Mouse (Mus musculus): ENCODE results near the gene Asns.

The Asns gene

GRCm38 (mm10) chr6:7692884-7693585 is at the start of gene Asns:
Gene Asns (minus strand): TSS chr6:7693254.
- DNase-seq (ENCODE audit: low spot score) = peak; percentile 84

- no peak for DNase-seq (ENCODE audit: low spot score)
Measured at GRCm38 (mm10) chr6:7741721-7742120, 48.7 kb upstream of the Asns start.

GRCm38 (mm10) chr6:7737842-7738241 is 44.8 kb upstream of the Asns start:
- DNase-seq (ENCODE audit: low spot score) = no peak

GRCm38 (mm10) chr6:7732754-7733708 is 40.0 kb upstream of the Asns start:
- DNase-seq (ENCODE audit: low spot score) = peak; percentile 32

- DNase-seq (ENCODE audit: low spot score) = no peak
Measured at GRCm38 (mm10) chr6:7732097-7732496, 39.0 kb upstream of the Asns start.

GRCm38 (mm10) chr6:7729128-7729527 is 36.1 kb upstream of the Asns start:
- DNase-seq (ENCODE audit: low spot score) = no peak

- no peak for DNase-seq (ENCODE audit: low spot score)
Measured at GRCm38 (mm10) chr6:7728241-7728640, 35.2 kb upstream of the Asns start.

GRCm38 (mm10) chr6:7716236-7716635 is 23.2 kb upstream of the Asns start:
- DNase-seq (ENCODE audit: low spot score) = no peak

- no peak for DNase-seq (ENCODE audit: low spot score)
Measured at GRCm38 (mm10) chr6:7714230-7714629, 21.2 kb upstream of the Asns start.

- DNase-seq (ENCODE audit: low spot score) = no peak
Measured at GRCm38 (mm10) chr6:7711837-7712330, 18.8 kb upstream of the Asns start.

GRCm38 (mm10) chr6:7708246-7708645 is 15.2 kb upstream of the Asns start:
- DNase-seq (ENCODE audit: low spot score) = no peak

- no peak for DNase-seq (ENCODE audit: low spot score)
Measured at GRCm38 (mm10) chr6:7706796-7707195, 13.7 kb upstream of the Asns start.

GRCm38 (mm10) chr6:7697999-7698699 is 5.1 kb upstream of the Asns start:
- DNase-seq (ENCODE audit: low spot score) = no peak

- no peak for DNase-seq (ENCODE audit: low spot score)
Measured at GRCm38 (mm10) chr6:7697077-7697643, 4.1 kb upstream of the Asns start.

- no peak for DNase-seq (ENCODE audit: low spot score)
Measured at GRCm38 (mm10) chr6:7696641-7697040, 3.6 kb upstream of the Asns start.

GRCm38 (mm10) chr6:7695901-7696300 is 2.8 kb upstream of the Asns start:
- no peak for DNase-seq (ENCODE audit: low spot score)

- no peak for DNase-seq (ENCODE audit: low spot score)
Measured at GRCm38 (mm10) chr6:7693666-7694065, 612 bp upstream of the Asns start.

- DNase-seq (ENCODE audit: low spot score) = no peak
Measured at GRCm38 (mm10) chr6:7692451-7692850, 603 bp downstream of the Asns start.

- DNase-seq (ENCODE audit: low spot score) = no peak
Measured at GRCm38 (mm10) chr6:7692037-7692436, 1.0 kb downstream of the Asns start.

- DNase-seq (ENCODE audit: low spot score) = no peak
Measured at GRCm38 (mm10) chr6:7690456-7690855, 2.6 kb downstream of the Asns start.

GRCm38 (mm10) chr6:7689180-7689579 is 3.9 kb downstream of the Asns start:
- DNase-seq (ENCODE audit: low spot score) = no peak

- DNase-seq (ENCODE audit: low spot score) = no peak
Measured at GRCm38 (mm10) chr6:7686047-7686446, 7.0 kb downstream of the Asns start.

Measured in yolk sac, embryonic 10.5 days (tissue).